Mouse (Mus musculus) heart, postnatal 0 days (tissue): ENCODE measurements around the gene Tkfc. TPM values are rescaled to one million over a fixed set of nuclear protein-coding genes. Genes with fewer than 3 reads are reported as not detected.

Experiments
- ATAC-seq: fragments of 200-750 bp; cut with Nextera tagmentation; 2 replicates; pipeline ENCODE4 v1.8.0; 2017; ENCODE audit warnings: low read depth, moderate number of reproducible peaks, moderate library complexity; ENCODE audit not compliant: insufficient read depth
- DNase-seq: peaks from one replicate; pipeline ENCODE4 v3.0.0-alpha.2; 2016; ENCODE audit warnings: low spot score
- H3K27ac ChIP-seq: fragments of 300-500 bp; sonication (generic); 2 replicates; pipeline ENCODE4 v1.5.1; 2014; ENCODE audit warnings: low read depth, mild to moderate bottlenecking
- H3K27me3 ChIP-seq: fragments of 300-500 bp; sonication (generic); 2 replicates; pipeline ENCODE4 v1.6.1; 2014; ENCODE audit warnings: low read length, mixed read lengths; ENCODE audit not compliant: control insufficient read depth, insufficient read depth
- H3K36me3 ChIP-seq: fragments of 300-500 bp; sonication (generic); replicated peaks from 2 replicates; pipeline ENCODE4 v1.6.1; 2014; ENCODE audit warnings: low read length, mixed read lengths; ENCODE audit not compliant: control insufficient read depth, insufficient read depth
- H3K4me1 ChIP-seq: fragments of 300-500 bp; sonication (generic); 2 replicates; pipeline ENCODE4 v1.6.1; 2014; ENCODE audit warnings: antibody characterized with exemption; ENCODE audit not compliant: control insufficient read depth, insufficient read depth
- H3K4me2 ChIP-seq: fragments of 300-500 bp; sonication (generic); 2 replicates; pipeline ENCODE4 v1.6.1; 2014; ENCODE audit warnings: low read depth, mild to moderate bottlenecking, low read length, moderate library complexity
- H3K4me3 ChIP-seq: fragments of 300-500 bp; sonication (generic); 2 replicates; pipeline ENCODE4 v1.5.1; 2014; ENCODE audit warnings: low read depth, low read length
- H3K9ac ChIP-seq: fragments of 300-500 bp; sonication (generic); replicated peaks from 2 replicates; pipeline ENCODE4 v1.6.1; 2014; ENCODE audit warnings: low read depth, low read length, mixed read lengths
- H3K9me3 ChIP-seq: fragments of 300-500 bp; sonication (generic); replicated peaks from 2 replicates; pipeline ENCODE4 v1.6.1; 2016; ENCODE audit warnings: low read length; ENCODE audit not compliant: control insufficient read depth
- CTCF ChIP-seq: IDR thresholded peaks from 2 replicates; pipeline ENCODE4 v1.5.1; 2016; ENCODE audit warnings: antibody characterized with exemption, control low read depth, low read depth
- EP300 ChIP-seq: IDR thresholded peaks from 2 replicates; pipeline ENCODE4 v1.6.1; 2016; ENCODE audit warnings: antibody characterized with exemption, low read depth
- WGBS: fragments of 180-500 bp; shearing (Covaris S2); extraction: QIAGEN DNeasy Blood & Tissue Kit; methylation state at CpG from one replicate; pipeline ENCODE4 v1.1.7; 2014; 5-methylcytosine and 5-hydroxymethylcytosine counted together
- polyA plus RNA-seq: library from polyadenylated mRNA; unstranded; fragments of >200 nt; fragmentation: Nextera tagmentation; extraction: Ambion mirVana; gene quantifications from 2 replicates; pipeline ENCODE4 v1.2.1, GENCODE M21; 2015
- total RNA-seq: library from RNA; depleted of rRNA; stranded (reverse); fragments of >200 nt; gene quantifications from 2 replicates; pipeline ENCODE4 v1.2.3, GENCODE M21; 2014; ENCODE audit warnings: low replicate concordance

Gene Tkfc
- total and polyA plus RNA-seq, 2 experiments from 2014 or later: 2.7 to 5.9 TPM

- no peak overlapping the region for H3K9ac ChIP-seq
- H3K4me2 ChIP-seq: no peak overlapping the region
- H3K4me3 ChIP-seq: no peak overlapping the region
- no peak for ATAC-seq
- H3K4me1 ChIP-seq: no peaks in the 10 kb centered on the region
- H3K9me3 ChIP-seq: no peaks in the 10 kb centered on the region
- H3K36me3 ChIP-seq: peaks cover 42% of the 10 kb centered on the region
- no peak for DNase-seq
- H3K27ac ChIP-seq: no peak overlapping the region
- WGBS: 86% methylated on average over 6 of the region's 6 CpGs
- H3K27me3 ChIP-seq: no peaks in the 10 kb centered on the region
- no peak for TF ChIP-seq CTCF
- TF ChIP-seq EP300: no peak
These were observed 35.8 kb downstream of the Tkfc start for GRCm38 (mm10) chr19:10569627-10570026.

- Histone ChIP-seq H3K9me3 (no peaks in the 10 kb centered on the region), H3K9ac (no peak overlapping the region), H3K36me3 (peaks cover 8% of the 10 kb centered on the region), H3K4me1 (peaks cover 10% of the 10 kb centered on the region; the same call in 1 of the 2 replicates), H3K27me3 (no peaks in the 10 kb centered on the region), H3K4me2 (no peak overlapping the region), H3K4me3 (no peak overlapping the region), H3K27ac (no peak overlapping the region)
- DNase-seq (peak; percentile 19), ATAC-seq (no peak)
- TF ChIP-seq CTCF: no peak
- no peak for TF ChIP-seq EP300
- 61% methylated on average over 4 of the region's 4 CpGs for WGBS
These were observed 40.2 kb downstream of the Tkfc start for GRCm38 (mm10) chr19:10565217-10565616.

GRCm38 (mm10) chr19:10564278-10564677 is 41.2 kb downstream of the Tkfc start:
- H3K4me1 ChIP-seq: peaks cover 10% of the 10 kb centered on the region; the same call in 1 of the 2 replicates
- H3K27ac ChIP-seq: no peak overlapping the region
- 79% methylated on average over 6 of the region's 6 CpGs for WGBS
- no peaks in the 10 kb centered on the region for H3K9me3 ChIP-seq
- H3K4me3 ChIP-seq: no peak overlapping the region
- TF ChIP-seq CTCF (no peak), EP300 (no peak)
- no peak overlapping the region for H3K9ac ChIP-seq
- no peak for DNase-seq
- no peak overlapping the region for H3K4me2 ChIP-seq
- ATAC-seq: no peak
- H3K36me3 ChIP-seq: no peaks in the 10 kb centered on the region
- no peaks in the 10 kb centered on the region for H3K27me3 ChIP-seq

- WGBS: 65% methylated on average over 5 of the region's 5 CpGs
These were observed 43.1 kb downstream of the Tkfc start for GRCm38 (mm10) chr19:10562351-10562750.

GRCm38 (mm10) chr19:10561558-10562314 is 43.7 kb downstream of the Tkfc start:
- H3K27me3 ChIP-seq: no peaks in the 10 kb centered on the region
- peaks cover 10% of the 10 kb centered on the region; the same call in 1 of the 2 replicates for H3K4me1 ChIP-seq
- no peaks in the 10 kb centered on the region for H3K36me3 ChIP-seq
- ATAC-seq: peak; percentile 91
- WGBS: 28% methylated on average over 6 of the region's 6 CpGs
- no peaks in the 10 kb centered on the region for H3K9me3 ChIP-seq
- H3K27ac ChIP-seq: peak overlapping the region; percentile 92
- no peak overlapping the region for H3K9ac ChIP-seq
- DNase-seq: peak; percentile 74
- no peak overlapping the region for H3K4me2 ChIP-seq
- no peak overlapping the region for H3K4me3 ChIP-seq
- TF ChIP-seq CTCF: no peak
- no peak for TF ChIP-seq EP300

More at GRCm38 (mm10) chr19:10562351-10562750, 43.1 kb downstream of the Tkfc start:
- peaks cover 10% of the 10 kb centered on the region; the same call in 1 of the 2 replicates for H3K4me1 ChIP-seq
- no peaks in the 10 kb centered on the region for H3K27me3 ChIP-seq
- H3K4me3 ChIP-seq: no peak overlapping the region
- H3K36me3 ChIP-seq: no peaks in the 10 kb centered on the region
- no peaks in the 10 kb centered on the region for H3K9me3 ChIP-seq
- no peak overlapping the region for H3K9ac ChIP-seq
- DNase-seq (no peak), ATAC-seq (no peak)
- H3K4me2 ChIP-seq: no peak overlapping the region
- peak overlapping the region; percentile 92 for H3K27ac ChIP-seq
- TF ChIP-seq EP300: no peak
- TF ChIP-seq CTCF: no peak
